ENCODE assay signal across 9 mouse cellular contexts in genomic region chr11:48901567-48901930, GRCm38 (mm10). TPM values are rescaled to one million over a fixed set of nuclear protein-coding genes. Genes with fewer than 3 reads are reported as not detected.
DNase-seq lines count a peak whose midpoint lies in the region; ATAC-seq and TF ChIP-seq lines count a peak whose summit lies in the region.
"Not testable (repeated sequence)": the region's sequence is repeated elsewhere in the genome, so short reads cannot be mapped to it uniquely, and the experiment has no call there.
"Had no signal": no experiment of that assay in that cellular context is flagged by ENCODE, and none has a peak within 500 bp of the region (broad histone marks: within the 10 kb centered on the region; RNA-seq: fewer than 3 reads in every experiment).

No protein-coding gene starts in this region.

- not testable (repeated sequence) for H3K4me1 ChIP-seq in bone marrow, adult 2 months (ENCODE audit: control insufficient read depth, insufficient read depth, low read length); intestine, postnatal 0 days (replicated peaks; ENCODE audit: control insufficient read depth, insufficient read depth, low read length); liver, embryonic 15.5 days (replicated peaks)
- H3K4me1 ChIP-seq in small intestine, adult 2 months (ENCODE audit: control insufficient read depth, insufficient read depth, insufficient read length, low read length) = peaks cover 16% of the 10 kb centered on the region

- peak overlapping the region; percentile 51 for H3K4me2 ChIP-seq in intestine, postnatal 0 days (replicated peaks; ENCODE audit: low read depth)
- H3K4me2 ChIP-seq in liver, embryonic 15.5 days = not testable (repeated sequence)

- not testable (repeated sequence) for TF ChIP-seq POLR2A in bone marrow, adult 2 months (IDR thresholded peaks at IDR 0.05; ENCODE audit: borderline replicate concordance, control insufficient read depth, low read depth, low read length); small intestine, adult 2 months (IDR thresholded peaks at IDR 0.05; ENCODE audit: low read depth, low read length)

- ATAC-seq in intestine, postnatal 0 days = peak; percentile 19
- ATAC-seq in liver, embryonic 15.5 days (ENCODE audit: insufficient read depth) = not testable (repeated sequence)
- ATAC-seq in megakaryocyte, adult 5-6 weeks (ENCODE audit: poor library complexity, severe bottlenecking) = 0 out of 2 replicates have a peak, but pooled peaks have one; percentile 28

- H3K9ac ChIP-seq in intestine, postnatal 0 days (ENCODE audit: low read depth, low read length); liver, embryonic 15.5 days: not testable (repeated sequence)

- not testable (repeated sequence) for H3K9me3 ChIP-seq in intestine, postnatal 0 days (ENCODE audit: control insufficient read depth); liver, embryonic 15.5 days (replicated peaks)

- DNase-seq in spleen, postnatal 36 days (ENCODE audit: low spot score in 2 of 2) = peak; percentile 65 to 66

- H3K4me3 ChIP-seq in bone marrow, adult 2 months (replicated peaks; ENCODE audit: control insufficient read depth, low read depth, low read length) = peak overlapping the region; percentile 24
- H3K4me3 ChIP-seq in intestine, postnatal 0 days (ENCODE audit: low read depth, low read length); liver, embryonic 15.5 days (replicated peaks): not testable (repeated sequence)
- H3K4me3 ChIP-seq in small intestine, adult 2 months (ENCODE audit: low read depth, low read length) = peak overlapping the region; percentile 32; the same call in 1 of the 2 replicates

- H3K27me3 ChIP-seq in intestine, postnatal 0 days (replicated peaks; ENCODE audit: control insufficient read depth, insufficient read depth, low read length); liver, embryonic 15.5 days; small intestine, adult 2 months (ENCODE audit: control insufficient read depth, insufficient read depth, low read length): not testable (repeated sequence)

- peak overlapping the region; percentile 70; the same call in 1 of the 2 replicates for H3K27ac ChIP-seq in bone marrow, adult 2 months (ENCODE audit: control insufficient read depth, insufficient read depth, low read depth, low read length, poor library complexity)
- not testable (repeated sequence) for H3K27ac ChIP-seq in intestine, postnatal 0 days (ENCODE audit: low read depth, low read length)
- 0 out of 2 replicates have a peak overlapping the region, but pooled peaks have one; percentile 31 for H3K27ac ChIP-seq in liver, embryonic 15.5 days (replicated peaks)
- peak overlapping the region; percentile 93 for H3K27ac ChIP-seq in small intestine, adult 2 months (ENCODE audit: insufficient read depth, low read depth, low read length)

- H3K36me3 ChIP-seq in intestine, postnatal 0 days (ENCODE audit: control insufficient read depth, insufficient read depth); liver, embryonic 15.5 days (replicated peaks); small intestine, adult 2 months (ENCODE audit: control insufficient read depth, insufficient read depth, low read length): not testable (repeated sequence)

- WGBS in bone marrow, adult 2 months = 46% methylated on average over 1 of the region's 1 CpGs
- WGBS in intestine, postnatal 0 days = 91% methylated on average over 1 of the region's 1 CpGs
- 43% methylated on average over 1 of the region's 1 CpGs for WGBS in liver, embryonic 15.5 days (ENCODE audit: insufficient replicate concordance)
- 47% methylated on average over 1 of the region's 1 CpGs for WGBS in small intestine, adult 2 months

- not testable (repeated sequence) for TF ChIP-seq CTCF in bone marrow, adult 2 months (IDR thresholded peaks at IDR 0.05; ENCODE audit: control insufficient read depth, insufficient read depth, low read length); intestine, postnatal 0 days (IDR thresholded peaks at IDR 0.05; ENCODE audit: low read depth); small intestine, adult 2 months (IDR thresholded peaks at IDR 0.05; ENCODE audit: extremely low read depth, insufficient read length, insufficient replicate concordance, low read depth, low read length)

RNA-seq across cellular contexts. Expression of gene Gm5431, which starts 0.5 kb away (rescaled TPM):
- polyA plus RNA-seq in bone marrow, adult 2 months (2011; ENCODE audit: insufficient read depth, insufficient read length, low replicate concordance, missing spikeins) = 2.0 TPM in 1 of 2 replicates, not detected in the other
- 2.7 and 3.1 TPM in 2 replicates for polyA plus RNA-seq in intestine, postnatal 0 days (2015; fragmentation: Nextera tagmentation; extraction: Ambion mirVana)
- polyA plus RNA-seq in liver, embryonic 15.5 days (2015; fragmentation: Nextera tagmentation; extraction: Ambion mirVana) = 0.45 and 0.48 TPM in 2 replicates
- 13.1 and 15.9 TPM in 2 replicates for total RNA-seq in megakaryocyte, adult 5-6 weeks (2015)
- total RNA-seq in megakaryocyte, adult 5-6 weeks (2017) = 12.0 and 15.0 TPM in 2 replicates
- 0.38 and 3.1 TPM in 2 replicates for polyA plus RNA-seq in small intestine, adult 2 months (2012; rRNA removed)
- polyA plus RNA-seq: C2C12; erythroblast, embryonic 14.5 days; forebrain, embryonic 10.5 days had no signal

RNA-seq across cellular contexts. Expression of gene Irgm1, which starts 30.1 kb away (rescaled TPM):
- polyA plus RNA-seq in bone marrow, adult 2 months (2011; ENCODE audit: insufficient read depth, insufficient read length, low replicate concordance, missing spikeins) = 15.8 and 21.3 TPM in 2 replicates
- 14.5 and 15.0 TPM in 2 replicates for polyA plus RNA-seq in intestine, postnatal 0 days (2015; fragmentation: Nextera tagmentation; extraction: Ambion mirVana)
- polyA plus RNA-seq in liver, embryonic 15.5 days (2015; fragmentation: Nextera tagmentation; extraction: Ambion mirVana) = 19.2 and 20.4 TPM in 2 replicates
- total RNA-seq in megakaryocyte, adult 5-6 weeks (2015) = 59.0 and 67.2 TPM in 2 replicates
- total RNA-seq in megakaryocyte, adult 5-6 weeks (2017) = 54.1 and 62.0 TPM in 2 replicates
- 1.8 and 7.4 TPM in 2 replicates for polyA plus RNA-seq in small intestine, adult 2 months (2012; rRNA removed)
- polyA plus RNA-seq: erythroblast, embryonic 14.5 days had no signal

RNA-seq across cellular contexts. Expression of gene Psme2b, which starts 44.4 kb away (rescaled TPM):
- 16.9 and 66.0 TPM in 2 replicates for polyA plus RNA-seq in bone marrow, adult 2 months (2011; ENCODE audit: insufficient read depth, insufficient read length, low replicate concordance, missing spikeins)
- polyA plus RNA-seq in intestine, postnatal 0 days (2015; fragmentation: Nextera tagmentation; extraction: Ambion mirVana) = 8.4 and 9.5 TPM in 2 replicates
- polyA plus RNA-seq in liver, embryonic 15.5 days (2015; fragmentation: Nextera tagmentation; extraction: Ambion mirVana) = 2.7 and 2.8 TPM in 2 replicates
- total RNA-seq in megakaryocyte, adult 5-6 weeks (2015) = 78.1 and 81.3 TPM in 2 replicates
- 47.3 and 50.2 TPM in 2 replicates for total RNA-seq in megakaryocyte, adult 5-6 weeks (2017)
- polyA plus RNA-seq in small intestine, adult 2 months (2012; rRNA removed) = 5.0 and 10.9 TPM in 2 replicates
